Mouse (Mus musculus): ENCODE data around the gene Gipc3. TPM values are rescaled to one million over a fixed set of nuclear protein-coding genes. Genes with fewer than 3 reads are reported as not detected.

Gene Gipc3
- polyA plus RNA-seq, 1 experiment from 2014 or later: 0.05 TPM

- H3K4me2 ChIP-seq (ENCODE audit: low read depth, low read length): peak overlapping the region; percentile 93
- peak overlapping the region; percentile 96 for H3K4me3 ChIP-seq (replicated peaks; ENCODE audit: low read length)
- WGBS: 66% methylated on average over 22 of the region's 22 CpGs
- H3K36me3 ChIP-seq (ENCODE audit: control insufficient read depth, insufficient read depth, low read length): peaks cover 6% of the 10 kb centered on the region; the same call in 1 of the 2 replicates
- no peak for ATAC-seq (ENCODE audit: insufficient read depth, low FRiP score)
- H3K9ac ChIP-seq (ENCODE audit: low read length): peak overlapping the region; percentile 90; the same call in 1 of the 2 replicates
- peaks cover 19% of the 10 kb centered on the region for H3K4me1 ChIP-seq (ENCODE audit: control insufficient read depth, insufficient read depth, low read length)
- no peaks in the 10 kb centered on the region for H3K27me3 ChIP-seq (ENCODE audit: control insufficient read depth, insufficient read depth, low read length)
- H3K27ac ChIP-seq (ENCODE audit: low read length): no peak overlapping the region
- no peaks in the 10 kb centered on the region for H3K9me3 ChIP-seq (replicated peaks; ENCODE audit: control insufficient read depth, low read length)
Observed at GRCm38 (mm10) chr10:81385603-81386306, 42.7 kb upstream of the Gipc3 start.

DNA sequence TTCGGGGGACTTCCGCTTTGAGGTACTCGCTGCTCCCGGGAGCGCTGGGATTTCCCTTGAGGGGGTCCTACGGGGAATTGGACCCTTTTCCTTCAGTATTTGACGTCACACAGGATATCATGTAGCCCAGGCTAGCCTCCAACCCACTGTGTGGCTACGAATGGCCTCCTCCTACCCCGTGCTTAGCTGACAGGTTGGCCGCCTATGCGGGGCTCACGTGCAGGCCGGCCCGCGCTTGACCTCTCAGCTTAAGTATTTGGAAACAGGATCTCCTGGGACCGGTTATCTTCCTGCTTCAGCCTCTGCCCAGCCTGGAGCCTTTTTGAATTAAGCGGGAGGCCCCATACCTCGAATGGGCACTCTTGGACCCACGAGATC lies 41.5 kb upstream of the Gipc3 start:
- H3K4me1 ChIP-seq (ENCODE audit: control insufficient read depth, insufficient read depth, low read length): peaks cover 17% of the 10 kb centered on the region
- H3K27me3 ChIP-seq (ENCODE audit: control insufficient read depth, insufficient read depth, low read length): no peaks in the 10 kb centered on the region
- H3K4me3 ChIP-seq (replicated peaks; ENCODE audit: low read length): peak overlapping the region; percentile 96
- H3K27ac ChIP-seq (ENCODE audit: low read length): peak overlapping the region; percentile 89
- peak overlapping the region; percentile 93 for H3K4me2 ChIP-seq (ENCODE audit: low read depth, low read length)
- H3K36me3 ChIP-seq (ENCODE audit: control insufficient read depth, insufficient read depth, low read length): peaks cover 6% of the 10 kb centered on the region; the same call in 1 of the 2 replicates
- under 1% methylated on average over 19 of the region's 19 CpGs for WGBS
- peak overlapping the region; percentile 90 for H3K9ac ChIP-seq (ENCODE audit: low read length)
- no peaks in the 10 kb centered on the region for H3K9me3 ChIP-seq (replicated peaks; ENCODE audit: control insufficient read depth, low read length)
- no peak for ATAC-seq (ENCODE audit: insufficient read depth, low FRiP score)

DNA sequence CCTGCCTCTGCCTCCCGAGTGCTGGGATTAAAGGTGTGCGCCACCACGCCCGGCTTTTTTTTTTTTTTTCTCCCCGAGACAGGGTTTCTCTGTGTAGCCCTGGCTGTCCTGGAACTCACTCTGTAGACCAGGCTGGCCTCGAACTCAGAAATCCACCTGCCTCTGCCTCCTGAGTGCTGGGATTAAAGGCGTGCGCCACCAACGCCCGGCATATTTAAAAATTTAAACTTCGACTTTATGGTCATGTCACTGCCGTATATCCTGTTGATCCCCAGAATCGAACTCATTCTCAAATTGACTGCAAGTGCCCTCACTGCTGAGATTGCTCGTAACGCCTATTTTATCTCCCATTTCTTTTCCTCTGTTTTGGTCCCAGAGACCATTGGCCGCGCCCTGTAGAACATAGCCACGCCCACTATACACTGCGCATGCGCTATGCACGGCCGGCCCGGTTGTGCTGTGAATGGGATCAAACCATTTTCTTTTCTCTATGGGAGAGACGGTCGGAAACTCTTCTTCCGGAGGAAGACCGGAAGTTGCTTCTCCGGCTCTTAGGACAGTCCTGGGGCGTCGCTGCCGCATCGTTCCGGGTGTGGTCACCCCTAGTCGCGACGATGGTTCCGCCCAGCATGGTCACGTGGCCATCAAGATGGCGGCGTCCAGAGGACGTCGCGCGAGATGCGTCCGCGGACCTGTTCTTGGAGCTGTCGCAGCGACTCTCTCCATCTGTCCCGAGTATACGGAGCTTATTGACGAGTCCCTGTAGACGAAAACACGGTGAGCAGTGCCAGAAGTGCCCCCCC lies 40.9 kb upstream of the Gipc3 start, which contains the start of the genes Dohh and Gm48551:
Dohh (plus strand) TSS at position 627 of the 803 bp plus-strand sequence.
Gm48551 (plus strand) TSS at position 665 of the 803 bp plus-strand sequence.
- peak within 1 kb of the TSS; percentile 93 for H3K4me2 ChIP-seq (ENCODE audit: low read depth, low read length)
- peaks cover 13% of the 10 kb centered on the region for H3K4me1 ChIP-seq (ENCODE audit: control insufficient read depth, insufficient read depth, low read length)
- peaks cover 6% of the 10 kb centered on the region; the same call in 1 of the 2 replicates for H3K36me3 ChIP-seq (ENCODE audit: control insufficient read depth, insufficient read depth, low read length)
- peak; percentile 94 for ATAC-seq (ENCODE audit: insufficient read depth, low FRiP score)
- H3K9ac ChIP-seq (ENCODE audit: low read length): peak within 1 kb of the TSS; percentile 90
- WGBS: 3% methylated on average over 50 of the region's 54 CpGs
- H3K4me3 ChIP-seq (replicated peaks; ENCODE audit: low read length): peak within 1 kb of the TSS; percentile 96
- no peaks in the 10 kb centered on the region for H3K9me3 ChIP-seq (replicated peaks; ENCODE audit: control insufficient read depth, low read length)
- no peaks in the 10 kb centered on the region for H3K27me3 ChIP-seq (ENCODE audit: control insufficient read depth, insufficient read depth, low read length)
- H3K27ac ChIP-seq (ENCODE audit: low read length): peak within 1 kb of the TSS; percentile 89

DNA sequence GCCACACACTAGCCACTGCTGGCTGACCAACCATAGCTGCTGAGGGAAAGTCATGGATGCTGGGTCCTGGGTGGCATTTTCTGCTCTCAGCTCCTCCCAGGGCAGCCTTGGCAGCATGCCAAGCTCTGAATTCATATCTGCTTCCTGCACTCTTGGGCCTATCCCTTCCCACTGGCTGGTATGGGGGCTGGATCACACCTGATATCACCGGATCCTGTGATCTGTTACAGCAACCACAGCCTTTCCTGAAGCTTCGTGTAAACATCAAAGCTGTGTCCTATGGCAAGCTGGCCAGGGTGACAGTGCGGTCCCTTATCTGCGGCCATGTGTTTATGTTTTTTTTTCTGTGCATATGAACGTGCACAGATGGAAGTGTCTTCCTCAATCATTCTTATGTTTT lies 39.0 kb upstream of the Gipc3 start:
- Histone ChIP-seq H3K9ac (ENCODE audit: low read length) (no peak overlapping the region), H3K9me3 (replicated peaks; ENCODE audit: control insufficient read depth, low read length) (no peaks in the 10 kb centered on the region), H3K36me3 (ENCODE audit: control insufficient read depth, insufficient read depth, low read length) (no peaks in the 10 kb centered on the region), H3K4me3 (replicated peaks; ENCODE audit: low read length) (no peak overlapping the region), H3K27me3 (ENCODE audit: control insufficient read depth, insufficient read depth, low read length) (no peaks in the 10 kb centered on the region), H3K4me2 (ENCODE audit: low read depth, low read length) (no peak overlapping the region), H3K4me1 (ENCODE audit: control insufficient read depth, insufficient read depth, low read length) (peaks cover 23% of the 10 kb centered on the region), H3K27ac (ENCODE audit: low read length) (peak overlapping the region; percentile 34)
- 60% methylated on average over 5 of the region's 5 CpGs for WGBS
- no peak for ATAC-seq (ENCODE audit: insufficient read depth, low FRiP score)

- 83% methylated on average over 6 of the region's 6 CpGs for WGBS
- H3K9ac ChIP-seq (ENCODE audit: low read length): no peak overlapping the region
Observed at GRCm38 (mm10) chr10:81379809-81380378, 36.8 kb upstream of the Gipc3 start.

DNA sequence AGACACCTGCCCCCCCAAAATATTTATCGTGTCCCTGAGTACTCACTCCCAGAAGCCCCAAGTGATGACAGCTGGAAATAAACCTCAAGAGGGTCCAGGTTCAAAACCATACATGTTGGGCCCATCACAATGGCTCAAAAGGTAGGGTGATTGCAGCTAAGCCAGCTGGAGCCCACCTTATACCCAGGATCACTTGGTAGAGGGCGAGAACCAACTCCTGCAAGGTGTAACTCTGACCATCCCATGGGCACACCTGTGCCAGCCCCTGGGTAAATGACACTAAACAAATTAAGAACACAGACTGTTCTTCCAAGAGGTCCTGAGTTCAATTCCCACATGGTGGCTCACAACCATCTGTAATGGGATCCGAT lies 36.1 kb upstream of the Gipc3 start:
- WGBS: 57% methylated on average over 3 of the region's 3 CpGs
- Histone ChIP-seq H3K4me2 (ENCODE audit: low read depth, low read length) (peak overlapping the region; percentile 75), H3K4me1 (ENCODE audit: control insufficient read depth, insufficient read depth, low read length) (peaks cover 26% of the 10 kb centered on the region), H3K36me3 (ENCODE audit: control insufficient read depth, insufficient read depth, low read length) (peaks cover 5% of the 10 kb centered on the region; the same call in 1 of the 2 replicates), H3K27me3 (ENCODE audit: control insufficient read depth, insufficient read depth, low read length) (no peaks in the 10 kb centered on the region), H3K9me3 (replicated peaks; ENCODE audit: control insufficient read depth, low read length) (no peaks in the 10 kb centered on the region), H3K4me3 (replicated peaks; ENCODE audit: low read length) (peak overlapping the region; percentile 88), H3K9ac (ENCODE audit: low read length) (peak overlapping the region; percentile 74), H3K27ac (ENCODE audit: low read length) (peak overlapping the region; percentile 84)
- no peak for ATAC-seq (ENCODE audit: insufficient read depth, low FRiP score)

More at GRCm38 (mm10) chr10:81379809-81380378, 36.8 kb upstream of the Gipc3 start:
- Histone ChIP-seq H3K36me3 (ENCODE audit: control insufficient read depth, insufficient read depth, low read length) (peaks cover 4% of the 10 kb centered on the region; the same call in 1 of the 2 replicates), H3K27me3 (ENCODE audit: control insufficient read depth, insufficient read depth, low read length) (no peaks in the 10 kb centered on the region), H3K4me3 (replicated peaks; ENCODE audit: low read length) (no peak overlapping the region), H3K4me1 (ENCODE audit: control insufficient read depth, insufficient read depth, low read length) (peaks cover 27% of the 10 kb centered on the region), H3K27ac (ENCODE audit: low read length) (no peak overlapping the region), H3K9me3 (replicated peaks; ENCODE audit: control insufficient read depth, low read length) (no peaks in the 10 kb centered on the region), H3K4me2 (ENCODE audit: low read depth, low read length) (no peak overlapping the region)
- ATAC-seq (ENCODE audit: insufficient read depth, low FRiP score): no peak

- Histone ChIP-seq H3K27me3 (ENCODE audit: control insufficient read depth, insufficient read depth, low read length) (no peaks in the 10 kb centered on the region), H3K9ac (ENCODE audit: low read length) (peak overlapping the region; percentile 74), H3K27ac (ENCODE audit: low read length) (peak overlapping the region; percentile 84), H3K4me1 (ENCODE audit: control insufficient read depth, insufficient read depth, low read length) (peaks cover 26% of the 10 kb centered on the region), H3K4me2 (ENCODE audit: low read depth, low read length) (peak overlapping the region; percentile 75), H3K36me3 (ENCODE audit: control insufficient read depth, insufficient read depth, low read length) (peaks cover 8% of the 10 kb centered on the region; the same call in 1 of the 2 replicates), H3K4me3 (replicated peaks; ENCODE audit: low read length) (peak overlapping the region; percentile 88), H3K9me3 (replicated peaks; ENCODE audit: control insufficient read depth, low read length) (no peaks in the 10 kb centered on the region)
- WGBS: under 1% methylated on average over 46 of the region's 46 CpGs
- peak; percentile 97 for ATAC-seq (ENCODE audit: insufficient read depth, low FRiP score)
Observed at GRCm38 (mm10) chr10:81378553-81379182, 35.6 kb upstream of the Gipc3 start.

- ATAC-seq (ENCODE audit: insufficient read depth, low FRiP score): peak; percentile 8; the same call in 1 of the 2 replicates
- peaks cover 26% of the 10 kb centered on the region for H3K4me1 ChIP-seq (ENCODE audit: control insufficient read depth, insufficient read depth, low read length)
- under 1% methylated on average over 55 of the region's 59 CpGs for WGBS
- H3K36me3 ChIP-seq (ENCODE audit: control insufficient read depth, insufficient read depth, low read length): peaks cover 8% of the 10 kb centered on the region; the same call in 1 of the 2 replicates
- H3K9me3 ChIP-seq (replicated peaks; ENCODE audit: control insufficient read depth, low read length): no peaks in the 10 kb centered on the region
- peak within 1 kb of the TSS; percentile 84 for H3K27ac ChIP-seq (ENCODE audit: low read length)
- peak within 1 kb of the TSS; percentile 95 for H3K9ac ChIP-seq (ENCODE audit: low read length)
- peak within 1 kb of the TSS; percentile 75 for H3K4me2 ChIP-seq (ENCODE audit: low read depth, low read length)
- H3K4me3 ChIP-seq (replicated peaks; ENCODE audit: low read length): peak within 1 kb of the TSS; percentile 88
- no peaks in the 10 kb centered on the region for H3K27me3 ChIP-seq (ENCODE audit: control insufficient read depth, insufficient read depth, low read length)
Observed at GRCm38 (mm10) chr10:81377793-81378552, 34.9 kb upstream of the Gipc3 start, which contains the start of gene Fzr1. Fzr1 (minus strand) TSS chr10:81378516.

Measured in stomach, embryonic 16.5 days (tissue).